19 mouse cellular contexts compared by ENCODE assay signal in the genomic region with DNA sequence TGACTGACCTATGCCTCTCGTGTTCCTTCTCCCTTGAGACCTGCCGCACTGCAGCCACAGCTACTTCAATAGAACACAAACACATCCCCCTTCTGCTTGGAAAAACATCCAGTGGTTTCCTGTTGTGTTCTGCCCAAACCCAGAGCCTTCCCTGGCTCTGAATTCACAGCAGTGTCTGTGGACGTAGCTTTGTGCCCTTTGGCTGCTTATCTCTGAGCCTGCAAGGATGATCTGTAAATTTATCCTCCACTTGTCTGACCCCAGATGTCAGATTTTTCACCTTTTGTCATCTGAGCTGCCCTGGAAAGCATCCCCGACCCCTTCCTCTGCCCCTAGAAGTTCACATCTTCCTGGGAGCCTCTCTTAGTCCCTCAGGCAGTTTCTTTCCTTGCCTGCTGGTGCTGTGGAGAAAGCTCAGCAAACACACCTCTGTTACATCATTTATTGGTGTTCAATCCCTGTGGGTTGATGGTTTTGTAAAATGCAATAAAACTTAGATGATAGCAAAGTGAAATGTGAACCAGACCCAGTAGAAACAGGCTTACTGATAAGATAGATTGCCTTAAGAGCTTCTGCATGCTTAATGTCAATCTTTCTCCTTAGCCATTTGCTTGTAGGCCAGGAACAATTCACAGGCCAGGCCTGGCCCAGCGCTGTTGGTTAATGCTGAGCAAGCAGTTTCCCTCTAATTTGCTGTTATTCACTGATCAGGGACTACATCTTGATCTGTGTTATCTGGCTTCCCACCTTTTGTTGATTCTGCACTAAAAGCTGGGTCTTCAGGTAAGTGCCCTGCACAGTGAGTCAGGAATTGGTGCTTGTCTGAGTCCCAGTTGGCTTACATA. TPM values are rescaled to one million over a fixed set of nuclear protein-coding genes. Genes with fewer than 3 reads are reported as not detected.
DNase-seq lines count a peak whose midpoint lies in the region; ATAC-seq and TF ChIP-seq lines count a peak whose summit lies in the region.
"Had no signal": no experiment of that assay in that cellular context is flagged by ENCODE, and none has a peak within 500 bp of the region (broad histone marks: within the 10 kb centered on the region; RNA-seq: fewer than 3 reads in every experiment).

No protein-coding gene starts in this region.

- no peaks in the 10 kb centered on the region for H3K9me3 ChIP-seq in neural tube, embryonic 13.5 days
- H3K9me3 ChIP-seq: heart, embryonic 15.5 days; hindbrain, embryonic 15.5 days; liver, embryonic 12.5 days; lung, embryonic 15.5 days had no signal

- H3K27me3 ChIP-seq in cerebellum, adult 2 months (ENCODE audit: control insufficient read depth, insufficient read depth, low read length): no peaks in the 10 kb centered on the region; the same call in 1 of the 2 replicates
- H3K27me3 ChIP-seq in kidney, adult 2 months (replicated peaks; ENCODE audit: control insufficient read depth, insufficient read depth, low read length): no peaks in the 10 kb centered on the region
- no peaks in the 10 kb centered on the region for H3K27me3 ChIP-seq in neural tube, embryonic 13.5 days
- H3K27me3 ChIP-seq: heart, embryonic 15.5 days; hindbrain, embryonic 15.5 days; liver, embryonic 12.5 days; lung, embryonic 15.5 days; Patski had no signal

- H3K4me2 ChIP-seq in neural tube, embryonic 13.5 days: no peak overlapping the region
- H3K4me2 ChIP-seq: heart, embryonic 15.5 days; hindbrain, embryonic 15.5 days; liver, embryonic 12.5 days; lung, embryonic 15.5 days had no signal

- no peaks in the 10 kb centered on the region; the same call in 1 of the 2 replicates for H3K4me1 ChIP-seq in cerebellum, adult 2 months (ENCODE audit: control insufficient read depth, insufficient read depth, low read length)
- peaks cover 29% of the 10 kb centered on the region for H3K4me1 ChIP-seq in kidney, adult 2 months (ENCODE audit: control insufficient read depth, insufficient read depth, low read length)
- H3K4me1 ChIP-seq in neural tube, embryonic 13.5 days (replicated peaks): peaks cover 69% of the 10 kb centered on the region
- H3K4me1 ChIP-seq: heart, embryonic 15.5 days; liver, embryonic 12.5 days; lung, embryonic 15.5 days had no signal

- ATAC-seq in neural tube, embryonic 13.5 days (ENCODE audit: low read depth): no peak
- ATAC-seq: liver, embryonic 12.5 days; Patski had no signal

- no peak for TF ChIP-seq POLR2A in cerebellum, adult 2 months (IDR thresholded peaks at IDR 0.05; ENCODE audit: borderline replicate concordance, insufficient read depth, low read length)
- TF ChIP-seq POLR2A in kidney, adult 2 months (IDR thresholded peaks at IDR 0.05; ENCODE audit: low read depth, low read length): no peak

- DNase-seq in cerebellum, adult 2 months: no peak
- no peak for DNase-seq in cerebellum, adult 11-12 months
- no peak for DNase-seq in kidney, adult 2 months
- DNase-seq in kidney, postnatal 4 days: no peak
- DNase-seq in embryo, embryonic 9.5 days (ENCODE audit: extremely low spot score): peak; percentile 57
- no peak for DNase-seq in left cerebral cortex, adult 9 months (ENCODE audit: low spot score in 2 of 2)
- no peak for DNase-seq in ovary, postnatal 10 days (ENCODE audit: low spot score)
- DNase-seq: cerebellum, postnatal 36 days; gastrocnemius, postnatal 25 days; layer of hippocampus, adult 9-11 months; midbrain, embryonic 14.5 days; retina, postnatal 1 day had no signal

- H3K9ac ChIP-seq in neural tube, embryonic 13.5 days: peak overlapping the region; percentile 31; the same call in 1 of the 2 replicates
- H3K9ac ChIP-seq: heart, embryonic 15.5 days; hindbrain, embryonic 15.5 days; liver, embryonic 12.5 days; lung, embryonic 15.5 days had no signal

- H3K36me3 ChIP-seq in kidney, adult 2 months (ENCODE audit: control insufficient read depth, insufficient read depth, low read length): no peaks in the 10 kb centered on the region
- H3K36me3 ChIP-seq in neural tube, embryonic 13.5 days: no peaks in the 10 kb centered on the region
- H3K36me3 ChIP-seq: heart, embryonic 15.5 days; hindbrain, embryonic 15.5 days; liver, embryonic 12.5 days; lung, embryonic 15.5 days had no signal

- TF ChIP-seq CTCF in cerebellum, adult 2 months (IDR thresholded peaks at IDR 0.05; ENCODE audit: borderline replicate concordance, insufficient read depth, low read depth, low read length): no peak
- no peak for TF ChIP-seq CTCF in kidney, adult 2 months (conservative IDR thresholded peaks at IDR 0.05; ENCODE audit: insufficient read depth, insufficient read length, low read depth, low read length)

- peak overlapping the region; percentile 38; the same call in 1 of the 2 replicates for H3K27ac ChIP-seq in cerebellum, adult 2 months (ENCODE audit: insufficient read depth, low read length)
- peak overlapping the region; percentile 53; the same call in 1 of the 2 replicates for H3K27ac ChIP-seq in kidney, adult 2 months (ENCODE audit: insufficient read depth, low read depth, low read length)
- H3K27ac ChIP-seq in neural tube, embryonic 13.5 days (replicated peaks): peak overlapping the region; percentile 69
- H3K27ac ChIP-seq: heart, embryonic 15.5 days; liver, embryonic 12.5 days; lung, embryonic 15.5 days had no signal

- H3K4me3 ChIP-seq in cerebellum, adult 2 months (replicated peaks; ENCODE audit: insufficient read depth, low read depth, low read length): no peak overlapping the region
- H3K4me3 ChIP-seq in kidney, adult 2 months (ENCODE audit: insufficient read depth, low read depth, low read length): no peak overlapping the region
- H3K4me3 ChIP-seq in neural tube, embryonic 13.5 days: no peak overlapping the region
- H3K4me3 ChIP-seq: heart, embryonic 15.5 days; hindbrain, embryonic 15.5 days; liver, embryonic 12.5 days; lung, embryonic 15.5 days had no signal

- WGBS in cerebellum, adult 2 months: 80% methylated on average over 5 of the region's 5 CpGs
- 39% methylated on average over 5 of the region's 5 CpGs for WGBS in kidney, adult 2 months
- WGBS in neural tube, embryonic 13.5 days: 33% methylated on average over 5 of the region's 5 CpGs

RNA-seq across cellular contexts. Expression of a gene that starts 51.5 kb away (rescaled TPM):
- polyA plus RNA-seq in cerebellum, adult 2 months (2012; rRNA removed): 17.4 and 20.1 TPM in 2 replicates
- polyA plus RNA-seq in kidney, adult 2 months (2012; rRNA removed): 67.6 and 79.1 TPM in 2 replicates
- polyA plus RNA-seq in neural tube, embryonic 13.5 days (2015; fragmentation: Nextera tagmentation; extraction: Ambion mirVana): 4.3 and 5.5 TPM in 2 replicates
- polyA plus RNA-seq: thymus, postnatal 0 days had no signal
